Mouse (Mus musculus) ES-E14 (cell line): ENCODE data around the gene Cox14. TPM values are rescaled to one million over a fixed set of nuclear protein-coding genes. Genes with fewer than 3 reads are reported as not detected.

ENCODE experiments used
- DNase-seq: peaks from one replicate; pipeline ENCODE4 v3.0.0-alpha.2; 2013; ENCODE audit warnings: low read depth, low spot score
- H3K27ac ChIP-seq: 2 replicates; pipeline ENCODE4 v1.5.1; 2012; ENCODE audit warnings: low read depth, mild to moderate bottlenecking, low read length, moderate library complexity, mixed read lengths; ENCODE audit not compliant: poor library complexity, insufficient read depth, severe bottlenecking
- H3K36me3 ChIP-seq: 2 replicates; pipeline ENCODE4 v1.6.1; 2012; ENCODE audit warnings: mild to moderate bottlenecking, low read length, moderate library complexity, mixed read lengths; ENCODE audit not compliant: control insufficient read depth, poor library complexity, insufficient read depth, severe bottlenecking
- H3K4me1 ChIP-seq, 2 experiments: fragments of 150-350 bp in 1 of 2; sonication (generic) in 1 of 2; 2 replicates each; pipeline ENCODE4 v1.6.1; 2012; ENCODE audit warnings: low read length in 2 of 2, mild to moderate bottlenecking in 1 of 2, mixed read lengths in 1 of 2; ENCODE audit not compliant: control insufficient read depth in 2 of 2, insufficient read depth in 2 of 2, poor library complexity in 1 of 2
- H3K4me3 ChIP-seq, 2 experiments: fragments of 150-350 bp in 1 of 2; sonication (generic) in 1 of 2; 2 replicates each; pipeline ENCODE4 v1.5.1; 2012; ENCODE audit warnings: low read length in 2 of 2, low read depth in 1 of 2, mild to moderate bottlenecking in 1 of 2, mixed read lengths in 1 of 2; ENCODE audit not compliant: insufficient read depth in 1 of 2, poor library complexity in 1 of 2, severe bottlenecking in 1 of 2
- H3K9ac ChIP-seq: 2 replicates; pipeline ENCODE4 v1.6.1; 2012; ENCODE audit warnings: low read depth, mild to moderate bottlenecking, low read length, mixed read lengths; ENCODE audit not compliant: poor library complexity, insufficient read depth, severe bottlenecking
- H3K9me3 ChIP-seq: fragments of 150-350 bp; sonication (generic); 2 replicates; pipeline ENCODE4 v1.6.1; 2012; ENCODE audit warnings: low read depth, mild to moderate bottlenecking, low read length; ENCODE audit not compliant: control insufficient read depth, insufficient read depth
- CHD2 ChIP-seq: IDR thresholded peaks from 2 replicates; pipeline ENCODE4 v1.6.1; 2014; ENCODE audit warnings: mild to moderate bottlenecking, low read depth, low read length, inconsistent platforms
- HCFC1 ChIP-seq: IDR thresholded peaks from 2 replicates; pipeline ENCODE4 v1.6.1; 2012; ENCODE audit warnings: low read length, inconsistent platforms, borderline replicate concordance; ENCODE audit not compliant: insufficient read depth
- MAFK ChIP-seq: IDR thresholded peaks from 2 replicates; pipeline ENCODE4 v1.6.1; 2014; ENCODE audit warnings: mild to moderate bottlenecking, low read depth, low read length, inconsistent platforms; ENCODE audit not compliant: insufficient read depth
- ZC3H11A ChIP-seq: IDR thresholded peaks from 2 replicates; pipeline ENCODE4 v1.6.1; 2012; ENCODE audit warnings: low read depth, mild to moderate bottlenecking, inconsistent platforms, low read length, borderline replicate concordance
- ZNF384 ChIP-seq: IDR thresholded peaks from 2 replicates; pipeline ENCODE4 v1.6.1; 2012; ENCODE audit warnings: low read depth, low read length, inconsistent platforms
- in situ Hi-C, 2 experiments: fragments of 600-800 bp; cut with MboI; formaldehyde crosslinking; loops; one replicate each; pipeline ENCODE4 v1.15.1; 2025; ENCODE audit warnings: low sequenced_read_pairs in 2 of 2, inconsistent platforms in 1 of 2; ENCODE audit not compliant: unreplicated experiment in 2 of 2
- total RNA-seq: library from RNA; depleted of rRNA; stranded (reverse); fragments of 300-350 nt; gene quantifications from 2 replicates; pipeline ENCODE4 v1.2.3, GENCODE M21; 2012

Cox14 gene
- total RNA-seq, 1 experiment: 86.6 TPM

DNA sequence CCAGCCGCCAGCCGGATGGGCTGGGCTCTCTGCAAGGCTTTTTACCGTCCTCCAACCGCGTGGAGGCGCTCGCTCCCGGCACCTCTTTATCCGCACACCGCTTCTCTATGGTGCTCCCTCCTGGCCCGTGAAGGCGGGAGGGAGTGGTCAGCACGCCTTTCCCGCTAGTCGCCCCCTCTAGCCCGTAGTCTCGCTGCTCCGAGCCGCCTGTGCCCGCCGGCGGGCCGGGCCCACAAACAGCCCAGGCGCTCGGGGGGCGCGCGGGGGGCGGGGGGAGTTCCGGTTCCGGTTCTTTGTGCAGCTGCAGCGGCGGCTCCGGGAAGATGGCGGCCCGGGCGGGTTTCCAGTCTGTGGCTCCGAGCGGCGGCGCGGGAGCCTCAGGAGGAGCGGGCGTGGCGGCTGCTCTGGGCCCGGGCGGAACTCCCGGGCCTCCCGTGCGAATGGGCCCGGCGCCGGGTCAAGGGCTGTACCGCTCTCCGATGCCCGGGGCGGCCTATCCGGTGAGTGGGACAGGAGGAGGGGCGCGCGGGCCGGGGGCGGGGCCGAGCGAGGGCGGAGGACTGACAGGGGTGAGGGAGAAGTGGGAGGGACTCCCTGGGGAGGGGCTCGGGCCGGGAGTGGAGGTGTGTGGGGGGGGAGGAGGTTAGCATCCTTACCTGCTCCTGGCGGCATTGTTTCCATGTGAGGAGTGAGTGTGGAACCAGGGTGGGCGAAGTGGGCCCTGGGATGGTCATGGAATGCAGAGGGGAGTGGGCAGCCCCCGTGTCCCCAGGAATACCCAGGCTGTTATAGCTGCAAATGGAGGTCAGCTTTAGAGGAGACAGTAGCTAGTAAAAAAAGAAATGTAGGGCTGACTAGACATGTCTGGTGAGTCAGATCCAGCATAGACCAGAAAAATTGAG, 23.2 kb upstream of the Cox14 start, which contains the start of gene Smarcd1:
Gene Smarcd1, plus strand, starts transcription at position 131 of the 902 bp plus-strand sequence.
- Histone ChIP-seq H3K36me3 (peaks cover 9% of the 10 kb centered on the region), H3K9ac (peak within 1 kb of the TSS; percentile 95), H3K4me1 (peaks cover 7 to 22% of the 10 kb centered on the region in 2 experiments; a peak in 3 of 4 replicates), H3K4me3 (peak within 1 kb of the TSS; percentile 89 to 90), H3K27ac (peak within 1 kb of the TSS; percentile 95), H3K9me3 (no peaks in the 10 kb centered on the region)
- DNase-seq: peak; percentile 88
- TF ChIP-seq MAFK (no peak), CHD2 (no peak), HCFC1 (peak; percentile 67; the same call in 1 of the 2 replicates), ZC3H11A (no peak)
- in situ Hi-C loops: no loop called here

DNA sequence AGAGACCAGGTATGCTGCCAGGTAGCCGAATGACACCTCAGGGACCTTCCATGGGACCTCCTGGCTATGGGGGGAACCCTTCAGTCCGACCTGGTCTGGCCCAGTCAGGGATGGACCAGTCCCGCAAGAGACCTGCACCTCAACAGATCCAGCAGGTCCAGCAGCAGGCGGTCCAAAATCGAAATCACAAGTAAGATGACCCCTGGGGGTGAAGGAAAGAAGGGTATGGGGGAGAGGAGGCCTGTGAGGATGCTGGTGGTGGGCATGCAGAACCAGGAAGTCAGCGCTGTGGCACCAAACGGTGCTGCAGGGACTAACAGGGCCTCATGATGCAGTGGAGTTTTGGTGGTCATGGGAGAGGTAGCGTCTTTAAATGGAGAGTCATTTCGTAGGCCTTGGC, 22.3 kb upstream of the Cox14 start:
- Histone ChIP-seq H3K9ac (peak overlapping the region; percentile 76), H3K9me3 (no peaks in the 10 kb centered on the region), H3K36me3 (peaks cover 16% of the 10 kb centered on the region), H3K4me1 (peaks cover 10 to 22% of the 10 kb centered on the region in 2 experiments; a peak in 3 of 4 replicates), H3K4me3 (peak overlapping the region; percentile 89 to 90), H3K27ac (peak overlapping the region; percentile 89)
- in situ Hi-C loops: no loop called here
- no peak for DNase-seq
- TF ChIP-seq CHD2 (no peak), HCFC1 (no peak), MAFK (no peak), ZC3H11A (no peak), ZNF384 (no peak)

DNA sequence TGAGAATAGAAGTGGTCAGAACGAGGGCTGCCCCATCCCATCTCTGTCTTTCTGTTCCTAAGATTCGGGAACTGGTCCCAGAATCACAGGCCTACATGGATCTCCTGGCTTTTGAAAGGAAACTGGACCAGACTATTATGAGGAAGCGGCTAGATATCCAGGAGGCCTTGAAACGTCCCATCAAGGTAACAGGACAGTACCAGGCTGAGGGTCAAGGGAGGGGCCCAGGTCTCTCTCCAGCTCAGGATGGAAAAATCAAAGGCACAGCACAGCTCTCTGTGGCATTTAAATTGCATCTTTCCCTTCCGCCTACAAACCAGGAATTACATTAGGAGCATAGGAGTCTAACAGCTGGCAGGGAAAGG, 21.8 kb upstream of the Cox14 start:
- Histone ChIP-seq H3K4me3 (peak overlapping the region; percentile 89 to 90), H3K36me3 (peaks cover 16% of the 10 kb centered on the region), H3K9me3 (no peaks in the 10 kb centered on the region), H3K27ac (peak overlapping the region; percentile 89; the same call in 1 of the 2 replicates), H3K4me1 (peaks cover 10 to 19% of the 10 kb centered on the region in 2 experiments; a peak in 3 of 4 replicates), H3K9ac (peak overlapping the region; percentile 76; the same call in 1 of the 2 replicates)
- no peak for DNase-seq
- TF ChIP-seq CHD2 (no peak), HCFC1 (no peak), ZC3H11A (no peak), MAFK (no peak), ZNF384 (no peak)
- in situ Hi-C loops: no loop called here

DNA sequence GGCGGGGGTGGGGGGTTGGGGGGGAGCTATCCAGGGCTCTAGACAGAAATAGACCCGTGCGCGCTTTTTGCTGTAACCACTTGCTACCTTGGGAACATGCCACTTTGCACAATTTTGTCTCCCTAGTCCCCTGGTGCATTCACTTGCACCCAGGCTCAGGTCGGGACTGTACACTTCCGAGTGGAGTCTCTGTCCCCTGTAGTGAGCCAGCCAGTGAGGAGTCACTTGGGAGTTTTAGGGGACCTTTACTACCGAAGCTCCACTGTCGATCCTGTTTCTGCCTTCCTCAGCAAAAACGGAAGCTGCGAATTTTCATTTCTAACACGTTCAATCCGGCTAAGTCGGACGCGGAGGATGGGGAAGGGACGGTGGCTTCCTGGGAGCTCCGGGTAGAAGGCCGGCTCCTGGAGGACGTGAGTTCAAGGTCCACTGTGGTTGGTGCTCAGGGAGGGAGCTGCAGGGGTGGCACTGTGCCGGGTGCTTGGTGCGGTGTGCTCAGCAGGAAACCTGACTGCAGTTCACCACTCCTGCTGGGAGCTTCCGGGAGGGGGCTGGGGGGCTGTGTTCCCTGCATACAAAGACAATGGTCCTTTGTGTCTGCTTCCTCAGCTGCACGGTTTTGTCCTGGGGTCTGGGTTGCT, 21.3 kb upstream of the Cox14 start:
- H3K27ac ChIP-seq: peak overlapping the region; percentile 89
- H3K4me3 ChIP-seq: peak overlapping the region; percentile 10 to 90
- no peaks in the 10 kb centered on the region for H3K9me3 ChIP-seq
- DNase-seq: no peak
- peak; percentile 62; the same call in 1 of the 2 replicates for TF ChIP-seq MAFK
- TF ChIP-seq CHD2: no peak
- no peak for TF ChIP-seq ZNF384
- TF ChIP-seq HCFC1: no peak
- peaks cover 21% of the 10 kb centered on the region for H3K36me3 ChIP-seq
- H3K9ac ChIP-seq: peak overlapping the region; percentile 22; the same call in 1 of the 2 replicates
- H3K4me1 ChIP-seq: peaks cover 8 to 15% of the 10 kb centered on the region in 2 experiments; a peak in 3 of 4 replicates
- in situ Hi-C loops: no loop called here
